Mouse (Mus musculus): ENCODE measurements around the gene Olfr830. TPM values are rescaled to one million over a fixed set of nuclear protein-coding genes. Genes with fewer than 3 reads are reported as not detected.
"Not testable (repeated sequence)": the region's sequence is repeated elsewhere in the genome, so short reads cannot be mapped to it uniquely, and the experiment has no call there.

Gene Olfr830
- polyA plus RNA-seq (2015; fragmentation: Nextera tagmentation; extraction: Ambion mirVana), result not detected in 2 replicates

GRCm38 (mm10) chr9:18874393-18874792, at the start of gene Olfr830:
Gene Olfr830 (plus strand): TSS chr9:18874693.
- no peaks in the 10 kb centered on the region for H3K4me1 ChIP-seq (replicated peaks)
- no peak within 1 kb of the TSS for H3K4me2 ChIP-seq
- H3K9ac ChIP-seq, result no peak within 1 kb of the TSS
- no peak for ATAC-seq (ENCODE audit: low FRiP score)
- no peak within 1 kb of the TSS for H3K27ac ChIP-seq
- H3K36me3 ChIP-seq, result no peaks in the 10 kb centered on the region
- H3K4me3 ChIP-seq, result no peak within 1 kb of the TSS
- no peaks in the 10 kb centered on the region for H3K9me3 ChIP-seq
- H3K27me3 ChIP-seq, result no peaks in the 10 kb centered on the region

DNA sequence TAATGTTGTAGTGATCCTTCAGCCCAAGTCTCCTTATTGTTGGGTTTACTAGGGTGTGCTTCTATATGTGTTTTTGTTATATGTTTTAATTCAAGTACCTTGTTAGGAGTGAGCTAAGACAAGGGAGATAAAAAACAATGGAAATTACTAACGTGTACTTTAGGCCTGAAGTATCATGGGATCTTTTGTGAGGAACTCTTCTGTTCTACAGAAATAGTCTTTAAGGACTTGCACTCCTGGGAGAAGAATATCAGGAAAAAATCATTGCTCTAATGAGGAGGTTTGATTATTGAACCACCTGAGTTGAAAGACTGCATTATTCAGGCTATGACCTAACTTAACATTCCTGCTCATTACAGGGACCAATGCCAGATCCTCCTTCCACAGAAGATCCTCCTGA, 19.9 kb upstream of the Olfr830 start, which contains the start of gene Olfr829:
Gene Olfr829 (plus strand): TSS at position 301 of the 400 bp plus-strand sequence.
- ATAC-seq (ENCODE audit: low FRiP score), result no peak
- Histone ChIP-seq H3K27ac (no peak within 1 kb of the TSS), H3K4me2 (no peak within 1 kb of the TSS), H3K4me1 (replicated peaks) (no peaks in the 10 kb centered on the region), H3K4me3 (no peak within 1 kb of the TSS), H3K27me3 (no peaks in the 10 kb centered on the region), H3K9ac (no peak within 1 kb of the TSS), H3K9me3 (no peaks in the 10 kb centered on the region), H3K36me3 (no peaks in the 10 kb centered on the region)
- 82% methylated on average over 1 of the region's 1 CpGs for WGBS

DNA sequence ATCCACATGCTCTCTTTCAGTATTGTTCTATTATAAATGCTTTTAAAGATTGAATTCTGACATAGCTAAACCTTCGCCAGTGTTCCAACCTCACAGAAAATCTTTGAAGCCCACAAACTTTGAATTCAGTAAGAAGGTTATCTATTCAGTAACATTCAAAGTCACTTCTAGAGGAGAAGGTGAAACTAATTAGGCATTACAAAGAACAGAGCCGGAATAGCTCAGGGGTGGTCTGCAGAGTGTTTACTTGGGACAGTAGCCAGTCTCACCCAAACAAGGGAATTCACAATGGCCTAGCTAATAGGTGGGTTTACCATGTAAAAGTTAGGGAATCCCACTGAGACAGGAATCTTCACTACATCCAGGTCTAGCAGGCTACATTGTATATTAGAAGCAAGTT, 33.2 kb downstream of the Olfr830 start:
- H3K27ac ChIP-seq; H3K36me3 ChIP-seq; H3K4me1 ChIP-seq (replicated peaks); H3K4me3 ChIP-seq; H3K9me3 ChIP-seq; ATAC-seq (ENCODE audit: low FRiP score); H3K27me3 ChIP-seq; H3K4me2 ChIP-seq; H3K9ac ChIP-seq: not testable (repeated sequence)
- WGBS, result 70% methylated on average over 2 of the region's 2 CpGs

DNA sequence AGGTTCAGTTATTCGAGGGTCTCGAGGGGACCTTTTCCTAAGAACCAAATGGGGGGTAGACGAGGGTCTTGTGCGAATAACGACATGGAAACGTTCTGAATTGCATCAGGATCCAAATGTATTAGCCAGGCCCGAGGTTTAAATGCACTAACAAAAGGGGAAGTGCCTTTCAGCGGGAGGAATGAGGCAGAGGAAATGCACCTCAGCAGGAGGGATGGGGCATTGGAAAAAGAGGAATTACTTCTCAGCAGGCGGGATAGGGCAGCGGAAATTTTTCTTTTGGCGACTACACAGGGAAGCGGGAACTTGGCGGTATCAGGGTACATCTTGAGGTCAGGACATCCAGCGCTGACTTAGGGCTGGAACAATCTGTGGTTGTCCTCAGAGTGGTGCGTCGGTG, 53.4 kb downstream of the Olfr830 start:
- not testable (repeated sequence) for H3K36me3 ChIP-seq; H3K9ac ChIP-seq; H3K4me1 ChIP-seq (replicated peaks); H3K4me2 ChIP-seq; ATAC-seq (ENCODE audit: low FRiP score); H3K27me3 ChIP-seq; H3K27ac ChIP-seq; H3K4me3 ChIP-seq
- 0 out of 2 replicates have a peak, but pooled peaks cover 11% of the 10 kb centered on the region for H3K9me3 ChIP-seq
- WGBS, result 85% methylated on average over 16 of the region's 16 CpGs

Other genes starting within 250 kb of the Olfr830 start
- gene Muc16, start 200.2 kb upstream of the Olfr830 start, polyA plus RNA-seq (2015; fragmentation: Nextera tagmentation; extraction: Ambion mirVana), result not detected in 2 replicates
- gene Olfr24, start 110.7 kb upstream of the Olfr830 start, polyA plus RNA-seq (2015; fragmentation: Nextera tagmentation; extraction: Ambion mirVana), result not detected in 2 replicates
- gene Olfr828, start 55.2 kb upstream of the Olfr830 start, polyA plus RNA-seq (2015; fragmentation: Nextera tagmentation; extraction: Ambion mirVana), result not detected in 2 replicates
- gene Olfr829, start 19.8 kb upstream of the Olfr830 start, polyA plus RNA-seq (2015; fragmentation: Nextera tagmentation; extraction: Ambion mirVana), result not detected in 2 replicates
- not detected in 2 replicates for gene Olfr832, start 62.4 kb downstream of the Olfr830 start, polyA plus RNA-seq (2015; fragmentation: Nextera tagmentation; extraction: Ambion mirVana)
- gene Olfr834, start 113.3 kb downstream of the Olfr830 start, polyA plus RNA-seq (2015; fragmentation: Nextera tagmentation; extraction: Ambion mirVana), result not detected in 2 replicates
- not detected in 2 replicates for gene Olfr835, start 158.0 kb downstream of the Olfr830 start, polyA plus RNA-seq (2015; fragmentation: Nextera tagmentation; extraction: Ambion mirVana)
- not detected in 2 replicates for gene Olfr836, start 245.7 kb downstream of the Olfr830 start, polyA plus RNA-seq (2015; fragmentation: Nextera tagmentation; extraction: Ambion mirVana)

Data from hindbrain, embryonic 13.5 days (tissue).